Mouse (Mus musculus) kidney, postnatal 0 days (tissue): ENCODE data around the gene Olfr237-ps1. TPM values are rescaled to one million over a fixed set of nuclear protein-coding genes. Genes with fewer than 3 reads are reported as not detected.

Experiments used
- ATAC-seq: fragments of 200-750 bp; cut with Nextera tagmentation; replicated peaks from 2 replicates; pipeline ENCODE4 v1.8.0; 2017; ENCODE audit warnings: low read depth, moderate number of reproducible peaks, moderate TSS enrichment, moderate library complexity; ENCODE audit not compliant: low FRiP score
- DNase-seq: peaks from one replicate; pipeline ENCODE4 v3.0.0-alpha.2; 2016; ENCODE audit warnings: low spot score
- H3K27ac ChIP-seq: fragments of 300-500 bp; sonication (generic); 2 replicates; pipeline ENCODE4 v1.5.1; 2014; ENCODE audit warnings: mild to moderate bottlenecking
- H3K27me3 ChIP-seq: fragments of 300-500 bp; sonication (generic); 2 replicates; pipeline ENCODE4 v1.6.1; 2014; ENCODE audit warnings: low read length, mixed read lengths; ENCODE audit not compliant: insufficient read depth
- H3K36me3 ChIP-seq: fragments of 300-500 bp; sonication (generic); 2 replicates; pipeline ENCODE4 v1.6.1; 2014; ENCODE audit warnings: low read length, mixed read lengths; ENCODE audit not compliant: insufficient read depth
- H3K4me1 ChIP-seq: fragments of 300-500 bp; sonication (generic); replicated peaks from 2 replicates; pipeline ENCODE4 v1.6.1; 2014; ENCODE audit warnings: antibody characterized with exemption, low read length, mixed read lengths; ENCODE audit not compliant: insufficient read depth
- H3K4me2 ChIP-seq: fragments of 300-500 bp; sonication (generic); 2 replicates; pipeline ENCODE4 v1.6.1; 2014; ENCODE audit warnings: mild to moderate bottlenecking, low read length, moderate library complexity, mixed read lengths
- H3K4me3 ChIP-seq: fragments of 300-500 bp; sonication (generic); replicated peaks from 2 replicates; pipeline ENCODE4 v1.5.1; 2014; ENCODE audit warnings: low read depth, low read length
- H3K9ac ChIP-seq: fragments of 300-500 bp; sonication (generic); 2 replicates; pipeline ENCODE4 v1.6.1; 2014; ENCODE audit warnings: low read depth, low read length
- H3K9me3 ChIP-seq: fragments of 300-500 bp; sonication (generic); replicated peaks from 2 replicates; pipeline ENCODE4 v1.6.1; 2016; ENCODE audit warnings: low read length, inconsistent platforms, mixed read lengths
- CTCF ChIP-seq: IDR thresholded peaks from 2 replicates; pipeline ENCODE4 v1.5.1; 2016; ENCODE audit warnings: antibody characterized with exemption, low read depth, mild to moderate bottlenecking, moderate library complexity
- WGBS: fragments of 180-500 bp; shearing (Covaris S2); extraction: QIAGEN DNeasy Blood & Tissue Kit; methylation state at CpG from one replicate; pipeline ENCODE4 v1.1.7; 2014; 5-methylcytosine and 5-hydroxymethylcytosine counted together
- polyA plus RNA-seq: library from polyadenylated mRNA; unstranded; fragments of >200 nt; fragmentation: Nextera tagmentation; extraction: Ambion mirVana; gene quantifications from 2 replicates; pipeline ENCODE4 v1.2.1, GENCODE M21; 2015

Olfr237-ps1 gene
- polyA plus RNA-seq, 1 experiment from 2014 or later, result not detected

DNA sequence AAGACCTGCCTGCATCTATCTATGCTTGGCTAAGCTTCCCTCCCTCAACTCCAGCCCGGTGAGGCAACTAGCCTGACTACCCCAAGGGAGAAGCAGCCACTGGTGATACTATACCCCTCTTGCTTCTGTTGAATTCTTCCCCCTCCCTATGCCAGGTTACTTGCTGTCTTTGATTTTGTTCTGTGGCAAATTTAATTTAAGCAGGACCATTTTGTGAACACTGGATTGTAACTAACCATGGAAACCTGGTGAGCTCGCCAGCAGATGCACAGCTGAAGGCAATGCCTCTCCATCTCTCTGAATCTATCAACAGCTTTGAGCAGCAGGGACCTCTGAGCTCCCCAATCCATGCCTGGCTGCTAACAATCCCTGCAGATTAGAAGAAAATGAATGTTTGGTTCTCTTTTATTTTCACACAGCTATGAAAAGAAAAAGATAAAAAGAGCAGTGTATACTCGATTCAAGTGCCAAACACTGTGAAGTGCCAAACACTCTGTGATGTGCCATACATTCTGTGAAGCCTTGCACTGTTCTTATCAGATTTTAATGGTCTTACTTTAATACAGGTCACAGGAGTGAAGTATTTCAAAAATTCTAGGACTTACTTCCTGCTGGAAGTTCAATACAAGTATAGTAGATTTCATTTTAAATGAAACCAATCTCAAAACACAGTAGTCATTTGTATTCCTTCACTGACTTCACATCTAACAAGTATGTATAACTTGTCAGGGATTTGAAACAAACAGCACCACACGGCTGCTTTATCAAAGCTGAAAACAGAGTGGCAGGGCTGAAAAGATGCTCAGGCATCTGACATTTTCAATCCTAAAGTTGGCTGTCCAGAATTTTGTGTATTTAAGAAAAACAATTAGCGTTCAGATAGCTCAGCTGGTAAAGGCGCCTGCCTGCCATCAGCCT, 32.5 kb downstream of the Olfr237-ps1 start:
- 64% methylated on average over 6 of the region's 6 CpGs for WGBS
- H3K9ac ChIP-seq, result no peak overlapping the region
- no peak overlapping the region for H3K4me3 ChIP-seq
- TF ChIP-seq CTCF, result no peak
- H3K4me2 ChIP-seq, result no peak overlapping the region
- H3K9me3 ChIP-seq, result no peaks in the 10 kb centered on the region
- H3K36me3 ChIP-seq, result no peaks in the 10 kb centered on the region
- no peaks in the 10 kb centered on the region for H3K4me1 ChIP-seq
- no peak for DNase-seq
- H3K27me3 ChIP-seq, result no peaks in the 10 kb centered on the region
- ATAC-seq, result no peak
- H3K27ac ChIP-seq, result no peak overlapping the region

DNA sequence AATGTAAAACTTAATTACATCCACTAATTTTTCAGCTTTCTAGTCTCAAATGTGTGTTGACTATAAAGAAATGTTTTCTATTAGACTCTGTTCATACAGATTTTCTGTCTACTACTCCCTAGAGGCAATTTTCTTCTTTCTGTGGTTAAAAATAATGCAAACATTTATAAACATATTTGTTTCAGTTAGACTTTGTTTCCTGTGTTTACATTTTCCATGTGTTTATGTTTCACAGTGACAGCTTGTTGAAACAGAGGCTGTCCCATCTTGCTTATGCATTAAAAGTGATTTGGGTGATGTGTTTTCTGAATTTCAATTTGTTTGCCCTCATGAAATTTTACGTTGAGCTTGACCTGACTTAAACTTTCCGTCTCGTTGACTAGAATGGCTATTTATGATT, 44.6 kb downstream of the Olfr237-ps1 start:
- no peak overlapping the region for H3K4me2 ChIP-seq
- no peak overlapping the region for H3K9ac ChIP-seq
- no peaks in the 10 kb centered on the region for H3K4me1 ChIP-seq
- H3K9me3 ChIP-seq, result no peaks in the 10 kb centered on the region
- H3K27ac ChIP-seq, result no peak overlapping the region
- no peak overlapping the region for H3K4me3 ChIP-seq
- DNase-seq, result no peak
- no peak for ATAC-seq
- H3K27me3 ChIP-seq, result no peaks in the 10 kb centered on the region
- WGBS, result 71% methylated on average over 3 of the region's 3 CpGs
- H3K36me3 ChIP-seq, result no peaks in the 10 kb centered on the region
- no peak for TF ChIP-seq CTCF

DNA sequence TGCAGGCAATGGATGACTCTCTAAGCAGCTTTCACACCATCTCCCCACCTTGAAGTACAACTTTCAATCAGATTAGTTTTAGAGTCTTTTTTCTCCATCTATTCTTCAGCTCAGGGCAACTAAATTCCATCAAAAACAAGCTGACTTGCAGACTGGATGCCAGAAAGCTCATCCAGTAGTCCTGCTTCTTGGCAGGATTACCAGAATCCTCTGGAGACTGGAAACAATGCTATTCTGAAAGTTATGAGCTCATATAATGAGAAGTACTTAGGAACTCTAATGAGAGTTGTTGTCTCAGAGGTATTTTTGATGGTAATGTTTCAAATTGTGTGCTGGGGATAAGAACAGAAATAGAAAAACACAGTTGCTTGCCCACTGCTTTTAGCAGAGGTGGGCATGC, 50.4 kb downstream of the Olfr237-ps1 start, which contains the start of gene Olfr435:
TSS of gene Olfr435 (plus strand) at position 366 of the 400 bp plus-strand sequence.
- Histone ChIP-seq H3K4me1 (no peaks in the 10 kb centered on the region), H3K27ac (no peak within 1 kb of the TSS), H3K27me3 (no peaks in the 10 kb centered on the region), H3K9ac (no peak within 1 kb of the TSS), H3K9me3 (no peaks in the 10 kb centered on the region), H3K36me3 (no peaks in the 10 kb centered on the region), H3K4me2 (no peak within 1 kb of the TSS), H3K4me3 (no peak within 1 kb of the TSS)
- DNase-seq (no peak), ATAC-seq (no peak)
- no peak for TF ChIP-seq CTCF

DNA sequence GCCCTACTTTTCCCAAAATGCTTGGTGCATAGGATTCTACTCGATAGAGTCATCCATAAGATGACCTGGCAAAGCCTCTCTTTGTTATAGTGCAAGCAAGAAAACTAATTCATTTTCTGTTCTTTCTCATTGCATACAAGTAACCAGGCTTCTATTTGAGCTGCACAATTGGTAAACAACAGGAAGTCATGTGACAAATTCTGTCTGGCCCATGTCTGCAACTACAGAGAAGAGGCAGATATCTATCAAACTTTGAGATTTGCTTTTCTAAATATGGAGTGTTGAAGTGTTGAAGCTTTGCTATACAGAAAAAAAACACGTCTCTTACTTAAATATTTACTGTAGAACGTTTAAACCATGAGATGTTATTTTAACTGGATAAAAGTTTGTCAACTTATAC, 51.7 kb downstream of the Olfr237-ps1 start:
- H3K4me2 ChIP-seq, result no peak overlapping the region
- no peaks in the 10 kb centered on the region for H3K9me3 ChIP-seq
- no peak overlapping the region for H3K9ac ChIP-seq
- no peak for TF ChIP-seq CTCF
- H3K4me1 ChIP-seq, result no peaks in the 10 kb centered on the region
- no peak for ATAC-seq
- H3K27ac ChIP-seq, result no peak overlapping the region
- 75% methylated on average over 3 of the region's 3 CpGs for WGBS
- H3K4me3 ChIP-seq, result no peak overlapping the region
- H3K27me3 ChIP-seq, result no peaks in the 10 kb centered on the region
- H3K36me3 ChIP-seq, result no peaks in the 10 kb centered on the region
- no peak for DNase-seq

DNA sequence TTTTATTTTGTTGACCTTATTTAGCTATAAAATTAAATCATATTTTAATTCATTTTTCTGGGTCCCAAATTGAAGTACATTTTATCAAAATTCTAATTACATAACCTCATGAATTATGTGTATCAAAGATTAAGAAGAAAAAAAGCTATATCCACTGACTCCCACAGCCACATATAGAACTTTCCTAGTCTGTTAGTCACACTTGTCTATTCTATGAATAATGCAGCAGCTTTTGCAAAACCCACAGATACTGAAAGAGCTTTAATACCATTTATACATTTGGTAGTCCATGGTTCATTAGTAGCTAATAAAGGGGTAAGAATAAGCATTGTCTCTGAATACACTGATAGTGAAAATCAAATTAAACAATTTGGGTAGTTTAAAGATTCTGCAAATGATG, 56.4 kb downstream of the Olfr237-ps1 start:
- DNase-seq (no peak), ATAC-seq (no peak)
- H3K4me3 ChIP-seq, result no peak overlapping the region
- H3K9ac ChIP-seq, result no peak overlapping the region
- no peak overlapping the region for H3K27ac ChIP-seq
- H3K27me3 ChIP-seq, result no peaks in the 10 kb centered on the region
- TF ChIP-seq CTCF, result no peak
- H3K4me2 ChIP-seq, result no peak overlapping the region
- H3K9me3 ChIP-seq, result no peaks in the 10 kb centered on the region
- no peaks in the 10 kb centered on the region for H3K4me1 ChIP-seq
- no peaks in the 10 kb centered on the region for H3K36me3 ChIP-seq

DNA sequence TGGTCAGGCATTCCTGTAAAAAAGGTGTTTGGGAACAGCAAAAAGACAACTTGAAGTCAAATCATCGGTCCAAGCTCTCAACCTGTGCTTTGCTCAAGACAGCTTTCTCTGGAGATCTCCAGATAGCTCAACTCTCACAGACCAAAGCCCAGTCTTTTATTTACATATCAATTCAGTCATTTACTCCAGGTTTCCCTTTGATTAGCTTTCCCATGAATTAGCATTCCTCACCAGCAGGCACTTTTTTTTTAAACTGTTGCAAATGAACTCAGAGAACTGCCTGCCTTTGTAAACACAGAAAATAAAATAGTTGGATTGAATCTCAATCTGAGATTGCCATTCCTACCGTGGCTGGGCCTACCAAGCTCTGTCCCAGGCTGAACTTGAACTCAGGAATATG, 59.0 kb downstream of the Olfr237-ps1 start:
- Histone ChIP-seq H3K4me1 (no peaks in the 10 kb centered on the region), H3K9me3 (no peaks in the 10 kb centered on the region), H3K27ac (no peak overlapping the region), H3K9ac (no peak overlapping the region), H3K4me2 (no peak overlapping the region), H3K36me3 (no peaks in the 10 kb centered on the region), H3K4me3 (no peak overlapping the region), H3K27me3 (no peaks in the 10 kb centered on the region)
- ATAC-seq (no peak), DNase-seq (no peak)
- TF ChIP-seq CTCF, result no peak
- WGBS, result 29% methylated on average over 2 of the region's 2 CpGs

Other genes starting within 250 kb of the Olfr237-ps1 start
- not detected in 2 replicates for gene Olfr447, start 237.7 kb upstream of the Olfr237-ps1 start, polyA plus RNA-seq
- not detected in 2 replicates for gene Olfr446, start 225.2 kb upstream of the Olfr237-ps1 start, polyA plus RNA-seq
- not detected in 2 replicates for gene Olfr444, start 197.5 kb upstream of the Olfr237-ps1 start, polyA plus RNA-seq
- not detected in 2 replicates for gene Olfr441, start 40.2 kb upstream of the Olfr237-ps1 start, polyA plus RNA-seq
- gene Olfr437, start 16.7 kb downstream of the Olfr237-ps1 start, polyA plus RNA-seq, result not detected in 2 replicates
- not detected in 2 replicates for gene Olfr13, start 25.6 kb downstream of the Olfr237-ps1 start, polyA plus RNA-seq
- gene Olfr435, start 50.6 kb downstream of the Olfr237-ps1 start, polyA plus RNA-seq, result not detected in 2 replicates
- gene Olfr434, start 66.5 kb downstream of the Olfr237-ps1 start, polyA plus RNA-seq, result not detected in 2 replicates
- gene Olfr47, start 85.0 kb downstream of the Olfr237-ps1 start, polyA plus RNA-seq, result not detected in 2 replicates
- 16.2 and 16.4 TPM in 2 replicates for gene Arhgef5, start 119.0 kb downstream of the Olfr237-ps1 start, polyA plus RNA-seq
- gene Nobox, start 163.0 kb downstream of the Olfr237-ps1 start, polyA plus RNA-seq, result not detected in 2 replicates